Mouse (Mus musculus) intestine, postnatal 0 days (tissue): Measurements from ENCODE around the gene Myo1d. TPM values are rescaled to one million over a fixed set of nuclear protein-coding genes. Genes with fewer than 3 reads are reported as not detected.

Experiments
- ATAC-seq: fragments of 200-750 bp; cut with Nextera tagmentation; 2 replicates; pipeline ENCODE4 v1.8.0; 2017; ENCODE audit warnings: mild to moderate bottlenecking, moderate TSS enrichment, moderate library complexity
- H3K27ac ChIP-seq: fragments of 300-500 bp; sonication (generic); 2 replicates; pipeline ENCODE4 v1.5.1; 2014; ENCODE audit warnings: mild to moderate bottlenecking, low read depth, low read length, moderate library complexity
- H3K27me3 ChIP-seq: fragments of 300-500 bp; sonication (generic); replicated peaks from 2 replicates; pipeline ENCODE4 v1.6.1; 2014; ENCODE audit warnings: low read length, mixed read lengths; ENCODE audit not compliant: control insufficient read depth, insufficient read depth
- H3K36me3 ChIP-seq: fragments of 300-500 bp; sonication (generic); 2 replicates; pipeline ENCODE4 v1.6.1; 2014; ENCODE audit warnings: mild to moderate bottlenecking, moderate library complexity; ENCODE audit not compliant: control insufficient read depth, insufficient read depth
- H3K4me1 ChIP-seq: fragments of 300-500 bp; sonication (generic); replicated peaks from 2 replicates; pipeline ENCODE4 v1.6.1; 2014; ENCODE audit warnings: antibody characterized with exemption, low read length, mixed read lengths; ENCODE audit not compliant: control insufficient read depth, insufficient read depth
- H3K4me2 ChIP-seq: fragments of 300-500 bp; sonication (generic); replicated peaks from 2 replicates; pipeline ENCODE4 v1.6.1; 2014; ENCODE audit warnings: low read depth, mild to moderate bottlenecking, moderate library complexity
- H3K4me3 ChIP-seq: fragments of 300-500 bp; sonication (generic); 2 replicates; pipeline ENCODE4 v1.5.1; 2014; ENCODE audit warnings: low read depth, low read length
- H3K9ac ChIP-seq: fragments of 300-500 bp; sonication (generic); 2 replicates; pipeline ENCODE4 v1.6.1; 2014; ENCODE audit warnings: mild to moderate bottlenecking, low read depth, low read length
- H3K9me3 ChIP-seq: fragments of 300-500 bp; sonication (generic); 2 replicates; pipeline ENCODE4 v1.6.1; 2016; ENCODE audit warnings: mixed run types; ENCODE audit not compliant: control insufficient read depth
- CTCF ChIP-seq: sonication (generic); IDR thresholded peaks from 2 replicates; pipeline ENCODE4 v1.5.1; 2016; ENCODE audit warnings: low read depth, mild to moderate bottlenecking, control low read depth, antibody characterized with exemption, moderate library complexity
- WGBS: fragments of 180-500 bp; shearing (Covaris S2); extraction: QIAGEN DNeasy Blood & Tissue Kit; methylation state at CpG from one replicate; pipeline ENCODE4 v1.1.7; 2014; 5-methylcytosine and 5-hydroxymethylcytosine counted together
- polyA plus RNA-seq: library from polyadenylated mRNA; unstranded; fragments of >200 nt; fragmentation: Nextera tagmentation; extraction: Ambion mirVana; gene quantifications from 2 replicates; pipeline ENCODE4 v1.2.1, GENCODE M21; 2015

The Myo1d gene
- polyA plus RNA-seq, 1 experiment from 2014 or later: 57.2 TPM

DNA sequence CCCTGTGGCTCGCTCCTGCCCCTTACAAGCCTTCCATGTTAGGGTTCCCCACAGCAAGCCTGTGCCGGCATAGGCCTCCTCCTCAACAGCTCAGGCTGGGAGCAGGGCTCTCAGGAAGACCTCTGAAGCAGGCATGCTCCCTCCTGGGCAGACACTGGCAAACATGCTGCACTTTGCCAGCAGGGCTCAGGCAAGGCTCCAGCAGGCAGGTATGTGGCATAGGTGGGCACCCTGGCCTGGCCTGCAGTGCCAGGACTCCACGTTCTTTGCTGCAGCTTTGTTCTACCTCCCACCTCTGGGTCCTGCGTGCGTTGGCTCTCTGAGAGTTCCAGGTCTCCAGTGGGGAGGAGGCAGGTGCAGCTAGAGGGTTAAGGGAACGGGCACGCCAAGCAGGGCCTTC, 296.9 kb downstream of the Myo1d start:
- Histone ChIP-seq H3K4me2 (no peak overlapping the region), H3K4me1 (no peaks in the 10 kb centered on the region), H3K9ac (no peak overlapping the region), H3K27me3 (peaks cover 4% of the 10 kb centered on the region; the same call in 1 of the 2 replicates), H3K9me3 (no peaks in the 10 kb centered on the region), H3K4me3 (no peak overlapping the region), H3K27ac (no peak overlapping the region), H3K36me3 (peaks cover 30% of the 10 kb centered on the region)
- no peak for TF ChIP-seq CTCF
- no peak for ATAC-seq
- 91% methylated on average over 7 of the region's 7 CpGs for WGBS

DNA sequence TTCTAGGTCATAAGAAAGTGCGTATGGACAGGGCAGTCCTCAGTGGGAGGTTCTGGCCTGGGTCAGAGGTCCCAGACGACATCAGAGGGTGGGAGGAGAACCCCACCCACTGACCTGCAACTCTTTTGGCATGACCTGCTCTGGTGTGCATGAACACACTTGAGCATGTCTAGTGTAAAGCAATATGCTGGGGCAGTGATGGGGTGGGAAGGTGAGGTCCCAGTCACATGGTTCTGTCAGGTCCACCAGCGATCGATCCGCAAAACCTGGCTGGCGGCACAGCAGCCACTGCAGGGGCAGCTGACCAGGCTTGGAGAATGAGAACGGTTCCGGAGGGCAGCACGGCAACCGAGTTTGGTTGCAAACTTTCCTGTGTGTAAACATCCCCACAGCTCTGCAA, 297.5 kb downstream of the Myo1d start:
- Histone ChIP-seq H3K27ac (no peak overlapping the region), H3K36me3 (peaks cover 30% of the 10 kb centered on the region), H3K27me3 (peaks cover 4% of the 10 kb centered on the region; the same call in 1 of the 2 replicates), H3K4me3 (no peak overlapping the region), H3K4me2 (no peak overlapping the region), H3K9ac (no peak overlapping the region), H3K4me1 (no peaks in the 10 kb centered on the region), H3K9me3 (no peaks in the 10 kb centered on the region)
- no peak for ATAC-seq
- WGBS: 70% methylated on average over 10 of the region's 10 CpGs
- no peak for TF ChIP-seq CTCF

DNA sequence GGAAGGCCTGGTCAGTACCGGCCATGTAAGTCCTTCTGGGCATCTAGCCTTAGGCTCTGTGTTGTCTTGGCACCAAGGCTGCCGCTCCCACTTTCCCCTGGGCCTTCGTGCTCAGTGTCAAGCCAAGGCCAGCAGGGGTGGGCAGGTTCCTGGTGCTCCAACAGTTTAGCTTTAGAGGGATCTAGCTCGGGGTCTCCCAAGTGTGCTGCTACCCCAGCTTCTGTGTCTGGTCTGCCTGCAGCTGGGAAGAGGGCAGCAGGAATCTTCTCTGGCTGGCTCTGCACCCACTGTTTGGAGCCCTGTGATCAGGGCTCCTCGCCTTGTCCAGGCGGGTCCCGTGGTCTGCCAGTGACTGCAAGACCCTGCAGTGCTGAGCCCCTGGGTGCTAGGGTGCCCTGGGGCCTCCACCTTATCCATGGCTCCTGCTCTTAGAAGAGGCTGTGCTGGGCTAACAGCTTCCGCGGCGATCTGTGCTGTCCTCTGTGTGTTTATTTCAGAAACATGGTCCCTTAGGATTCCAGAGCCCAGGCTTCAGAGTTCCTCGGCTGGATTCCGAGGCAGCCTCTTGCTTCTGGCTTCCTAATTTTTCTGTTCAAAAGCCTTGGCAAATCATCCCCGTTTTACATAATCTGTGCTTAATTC, 298.3 kb downstream of the Myo1d start:
- Histone ChIP-seq H3K9ac (no peak overlapping the region), H3K27ac (no peak overlapping the region), H3K36me3 (peaks cover 30% of the 10 kb centered on the region), H3K4me2 (no peak overlapping the region), H3K4me3 (no peak overlapping the region), H3K9me3 (no peaks in the 10 kb centered on the region), H3K27me3 (peaks cover 4% of the 10 kb centered on the region; the same call in 1 of the 2 replicates), H3K4me1 (no peaks in the 10 kb centered on the region)
- no peak for TF ChIP-seq CTCF
- no peak for ATAC-seq
- 80% methylated on average over 13 of the region's 13 CpGs for WGBS

DNA sequence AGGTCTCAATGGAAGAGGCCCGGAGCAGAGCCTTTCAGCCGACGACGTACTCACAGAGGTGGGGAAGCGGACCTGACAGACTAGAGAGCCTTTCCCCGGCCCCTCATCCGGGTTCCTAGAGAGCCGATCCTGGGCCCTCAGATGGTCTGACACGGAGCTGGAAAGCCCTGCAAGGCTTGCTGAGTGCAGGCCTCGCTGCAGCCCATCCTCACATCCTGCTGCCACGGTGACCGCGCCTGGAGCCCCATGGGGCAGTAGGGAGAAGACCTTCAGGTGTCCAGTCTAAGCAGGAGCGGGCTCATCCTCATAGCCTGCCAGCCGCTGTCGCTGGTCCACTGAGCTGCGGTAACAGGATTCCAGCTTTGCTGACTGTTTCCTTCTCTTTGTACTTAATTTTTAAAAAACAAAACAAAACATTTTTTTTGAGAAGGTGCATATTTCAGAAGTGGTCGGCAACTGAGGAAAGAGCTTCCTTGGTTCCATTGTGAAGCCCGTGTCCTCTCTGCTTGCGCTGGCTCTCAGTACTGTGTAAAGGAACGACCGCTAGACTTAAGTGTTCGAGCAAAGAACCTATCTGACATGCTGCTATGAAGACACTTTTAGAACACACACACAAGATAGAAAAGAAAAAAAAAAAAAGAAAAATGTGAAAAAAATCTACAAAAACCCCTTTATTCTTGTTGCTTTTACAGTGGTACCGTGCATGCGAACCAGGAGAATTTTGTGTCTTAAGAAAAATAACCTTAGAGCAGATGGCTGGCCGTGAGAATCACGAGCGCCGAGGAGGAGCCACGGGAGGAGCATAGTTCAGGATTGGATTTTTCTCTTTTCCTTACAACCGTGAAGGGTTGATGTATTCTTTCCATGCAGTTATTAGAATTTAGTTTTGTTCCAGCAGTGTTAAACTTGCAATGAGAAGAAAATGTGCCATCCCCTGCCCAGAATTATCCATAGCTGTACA, 299.6 kb downstream of the Myo1d start:
- ATAC-seq: no peak
- Histone ChIP-seq H3K36me3 (peaks cover 26% of the 10 kb centered on the region), H3K4me2 (no peak overlapping the region), H3K9ac (no peak overlapping the region), H3K27ac (no peak overlapping the region), H3K27me3 (peaks cover 4% of the 10 kb centered on the region; the same call in 1 of the 2 replicates), H3K4me3 (no peak overlapping the region), H3K9me3 (no peaks in the 10 kb centered on the region), H3K4me1 (no peaks in the 10 kb centered on the region)
- TF ChIP-seq CTCF: no peak
- WGBS: 90% methylated on average over 31 of the region's 31 CpGs

DNA sequence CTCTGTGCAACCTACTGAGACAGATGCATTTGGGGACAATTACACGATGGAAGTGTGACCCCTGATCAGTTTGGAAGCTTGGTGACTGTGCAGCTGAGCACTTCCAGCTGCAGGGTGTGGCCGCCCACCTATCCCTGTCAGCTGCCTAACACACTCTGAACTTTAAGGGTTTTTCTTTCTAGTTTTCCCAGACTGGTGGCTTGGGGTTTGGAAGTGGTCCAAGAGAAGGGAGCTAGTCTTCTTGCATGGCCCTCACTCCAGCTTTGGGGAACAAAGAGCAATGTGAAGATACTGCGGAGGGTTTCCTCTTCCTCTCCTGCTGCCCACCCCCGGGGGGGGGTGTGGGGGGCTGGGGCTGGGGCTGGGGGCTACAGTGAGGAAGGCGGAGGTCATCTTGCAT, 300.4 kb downstream of the Myo1d start:
- H3K4me1 ChIP-seq: no peaks in the 10 kb centered on the region
- 78% methylated on average over 5 of the region's 5 CpGs for WGBS
- peaks cover 26% of the 10 kb centered on the region for H3K36me3 ChIP-seq
- no peak overlapping the region for H3K4me2 ChIP-seq
- peaks cover 4% of the 10 kb centered on the region; the same call in 1 of the 2 replicates for H3K27me3 ChIP-seq
- no peak overlapping the region for H3K4me3 ChIP-seq
- H3K9ac ChIP-seq: no peak overlapping the region
- H3K27ac ChIP-seq: no peak overlapping the region
- ATAC-seq: no peak
- no peak for TF ChIP-seq CTCF
- H3K9me3 ChIP-seq: no peaks in the 10 kb centered on the region

DNA sequence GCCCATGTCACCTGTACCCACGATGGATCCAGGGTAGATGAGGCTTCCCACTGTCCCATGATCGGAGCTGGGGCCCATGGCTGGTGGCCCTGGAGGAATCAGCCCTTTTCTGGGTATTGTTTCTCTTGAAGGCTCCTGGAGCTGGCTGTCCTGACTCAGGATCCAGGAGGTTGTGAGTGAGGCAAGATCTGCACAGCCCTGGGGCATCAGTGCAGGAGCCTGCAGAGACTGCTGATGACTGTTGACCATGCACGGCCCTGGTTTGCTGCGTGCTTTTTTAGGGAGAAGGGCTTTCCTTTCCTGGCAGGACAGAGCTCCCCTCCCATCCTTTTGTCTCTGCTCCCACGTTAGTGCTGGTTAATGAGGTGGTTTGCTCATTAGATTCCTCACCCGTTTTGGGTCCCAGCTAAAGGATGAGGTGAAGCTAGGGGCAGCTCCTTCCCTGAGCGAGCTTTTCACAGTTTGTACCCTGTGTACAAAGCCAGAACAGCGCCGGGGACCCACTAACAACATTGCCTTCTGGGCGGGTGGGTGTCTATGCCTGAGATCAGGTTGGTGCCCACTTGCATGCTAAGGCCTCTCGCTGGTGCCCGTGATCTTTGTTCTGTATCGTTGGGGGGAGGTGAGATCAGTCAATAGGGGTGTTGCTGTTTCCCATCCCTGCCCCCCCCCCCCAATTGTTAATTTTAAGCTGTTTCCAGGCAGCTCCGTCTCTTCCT, 301.0 kb downstream of the Myo1d start:
- ATAC-seq: no peak
- no peak for TF ChIP-seq CTCF
- H3K4me2 ChIP-seq: peak overlapping the region; percentile 100; the same call in 1 of the 2 replicates
- peaks cover 4% of the 10 kb centered on the region; the same call in 1 of the 2 replicates for H3K27me3 ChIP-seq
- H3K9me3 ChIP-seq: no peaks in the 10 kb centered on the region
- H3K9ac ChIP-seq: no peak overlapping the region
- no peak overlapping the region for H3K4me3 ChIP-seq
- 85% methylated on average over 14 of the region's 14 CpGs for WGBS
- no peak overlapping the region for H3K27ac ChIP-seq
- H3K36me3 ChIP-seq: peaks cover 20% of the 10 kb centered on the region
- no peaks in the 10 kb centered on the region for H3K4me1 ChIP-seq
